Mouse (Mus musculus): ENCODE results near the gene Tmprss9. TPM values are rescaled to one million over a fixed set of nuclear protein-coding genes. Genes with fewer than 3 reads are reported as not detected.
A peak's percentile ranks its signal among the peaks of the same experiment; 100 is the strongest.

The Tmprss9 gene
- polyA plus RNA-seq, 1 experiment = not detected

- H3K27ac ChIP-seq (ENCODE audit: insufficient read depth, low read depth, low read length) = peak overlapping the region; percentile 94
- H3K4me3 ChIP-seq (ENCODE audit: insufficient read depth, low read length) = peak overlapping the region; percentile 79
- TF ChIP-seq CTCF (IDR thresholded peaks at IDR 0.05; ENCODE audit: low read depth, low read length) (peak; percentile 59), POLR2A (IDR thresholded peaks at IDR 0.05; ENCODE audit: borderline replicate concordance, low read depth, low read length) (no peak)
- peaks cover under 1% of the 10 kb centered on the region for H3K4me1 ChIP-seq (ENCODE audit: control insufficient read depth, insufficient read depth, low read length)
These were observed 57.1 kb downstream of the Tmprss9 start for GRCm38 (mm10) chr10:80928586-80929298.

GRCm38 (mm10) chr10:80929299-80930226 lies 57.9 kb downstream of the Tmprss9 start, which contains the start of gene Gadd45b:
Gene Gadd45b, plus strand, starts transcription at chr10:80930073.
- H3K4me1 ChIP-seq (ENCODE audit: control insufficient read depth, insufficient read depth, low read length) = peaks cover 9% of the 10 kb centered on the region
- TF ChIP-seq POLR2A (IDR thresholded peaks at IDR 0.05; ENCODE audit: borderline replicate concordance, low read depth, low read length) (peak; percentile 98), CTCF (IDR thresholded peaks at IDR 0.05; ENCODE audit: low read depth, low read length) (no peak; the same call in 1 of the 2 replicates)
- peak within 1 kb of the TSS; percentile 94 for H3K27ac ChIP-seq (ENCODE audit: insufficient read depth, low read depth, low read length)
- H3K4me3 ChIP-seq (ENCODE audit: insufficient read depth, low read length) = peak within 1 kb of the TSS; percentile 85

GRCm38 (mm10) chr10:80930361-80931152 lies 58.9 kb downstream of the Tmprss9 start:
- Histone ChIP-seq H3K4me1 (ENCODE audit: control insufficient read depth, insufficient read depth, low read length) (peaks cover 15% of the 10 kb centered on the region), H3K27ac (ENCODE audit: insufficient read depth, low read depth, low read length) (peak overlapping the region; percentile 89), H3K4me3 (ENCODE audit: insufficient read depth, low read length) (peak overlapping the region; percentile 85)
- TF ChIP-seq POLR2A (IDR thresholded peaks at IDR 0.05; ENCODE audit: borderline replicate concordance, low read depth, low read length) = no peak
- TF ChIP-seq CTCF (IDR thresholded peaks at IDR 0.05; ENCODE audit: low read depth, low read length) = no peak

DNA sequence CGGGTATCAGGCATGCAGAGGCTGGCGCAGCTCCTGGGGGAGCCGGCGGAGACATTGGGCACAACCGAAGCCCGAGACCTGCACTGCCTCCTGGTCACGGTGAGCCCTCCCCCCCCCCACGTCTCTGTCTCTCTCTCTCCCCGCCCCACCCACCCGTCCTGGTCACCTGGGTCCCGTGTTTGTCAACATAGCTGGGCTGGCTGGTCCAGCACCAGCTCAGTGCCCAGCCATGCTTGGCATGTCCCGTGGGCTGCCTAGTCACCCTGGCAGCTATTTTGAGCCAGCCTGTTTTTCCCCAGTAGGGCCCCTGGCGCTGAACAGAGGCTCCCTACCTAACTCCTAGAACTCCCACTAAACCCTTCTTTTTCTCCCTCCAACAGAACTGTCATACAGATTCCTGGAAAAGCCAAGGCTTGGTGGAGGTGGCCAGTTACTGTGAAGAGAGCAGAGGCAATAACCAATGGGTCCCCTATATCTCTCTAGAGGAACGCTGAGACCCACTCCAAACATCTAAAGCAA lies 59.6 kb downstream of the Tmprss9 start:
- peaks cover 20% of the 10 kb centered on the region for H3K4me1 ChIP-seq (ENCODE audit: control insufficient read depth, insufficient read depth, low read length)
- peak overlapping the region; percentile 89 for H3K27ac ChIP-seq (ENCODE audit: insufficient read depth, low read depth, low read length)
- TF ChIP-seq POLR2A (IDR thresholded peaks at IDR 0.05; ENCODE audit: borderline replicate concordance, low read depth, low read length) = no peak
- TF ChIP-seq CTCF (IDR thresholded peaks at IDR 0.05; ENCODE audit: low read depth, low read length) = no peak
- H3K4me3 ChIP-seq (ENCODE audit: insufficient read depth, low read length) = peak overlapping the region; percentile 85

GRCm38 (mm10) chr10:80931695-80932094 lies 60.0 kb downstream of the Tmprss9 start:
- H3K4me1 ChIP-seq (ENCODE audit: control insufficient read depth, insufficient read depth, low read length) = peaks cover 20% of the 10 kb centered on the region
- peak overlapping the region; percentile 47 for H3K27ac ChIP-seq (ENCODE audit: insufficient read depth, low read depth, low read length)
- peak overlapping the region; percentile 85 for H3K4me3 ChIP-seq (ENCODE audit: insufficient read depth, low read length)
- no peak for TF ChIP-seq POLR2A (IDR thresholded peaks at IDR 0.05; ENCODE audit: borderline replicate concordance, low read depth, low read length)
- no peak for TF ChIP-seq CTCF (IDR thresholded peaks at IDR 0.05; ENCODE audit: low read depth, low read length)

- no peak for TF ChIP-seq POLR2A (IDR thresholded peaks at IDR 0.05; ENCODE audit: borderline replicate concordance, low read depth, low read length)
- TF ChIP-seq CTCF (IDR thresholded peaks at IDR 0.05; ENCODE audit: low read depth, low read length) = no peak
- H3K4me1 ChIP-seq (ENCODE audit: control insufficient read depth, insufficient read depth, low read length) = peaks cover 20% of the 10 kb centered on the region
- peak overlapping the region; percentile 85 for H3K4me3 ChIP-seq (ENCODE audit: insufficient read depth, low read length)
- peak overlapping the region; percentile 47 for H3K27ac ChIP-seq (ENCODE audit: insufficient read depth, low read depth, low read length)
These were observed 60.6 kb downstream of the Tmprss9 start for GRCm38 (mm10) chr10:80932206-80932605.

- Histone ChIP-seq H3K4me3 (ENCODE audit: insufficient read depth, low read length) (peak overlapping the region; percentile 85), H3K27ac (ENCODE audit: insufficient read depth, low read depth, low read length) (peak overlapping the region; percentile 47), H3K4me1 (ENCODE audit: control insufficient read depth, insufficient read depth, low read length) (peaks cover 20% of the 10 kb centered on the region)
These were observed 61.2 kb downstream of the Tmprss9 start for GRCm38 (mm10) chr10:80932700-80933420.

GRCm38 (mm10) chr10:80933421-80933979 lies 61.9 kb downstream of the Tmprss9 start:
- H3K4me3 ChIP-seq (ENCODE audit: insufficient read depth, low read length) = peak overlapping the region; percentile 85
- H3K4me1 ChIP-seq (ENCODE audit: control insufficient read depth, insufficient read depth, low read length) = peaks cover 20% of the 10 kb centered on the region
- H3K27ac ChIP-seq (ENCODE audit: insufficient read depth, low read depth, low read length) = peak overlapping the region; percentile 69
- TF ChIP-seq POLR2A (IDR thresholded peaks at IDR 0.05; ENCODE audit: borderline replicate concordance, low read depth, low read length) (no peak), CTCF (IDR thresholded peaks at IDR 0.05; ENCODE audit: low read depth, low read length) (no peak)

More at GRCm38 (mm10) chr10:80932700-80933420, 61.2 kb downstream of the Tmprss9 start:
- TF ChIP-seq CTCF (IDR thresholded peaks at IDR 0.05; ENCODE audit: low read depth, low read length) (no peak), POLR2A (IDR thresholded peaks at IDR 0.05; ENCODE audit: borderline replicate concordance, low read depth, low read length) (no peak)
